In genomic region chr10:116472579-116472978, GRCm38 (mm10) we compare ENCODE assay signal across 9 mouse cellular contexts. TPM values are rescaled to one million over a fixed set of nuclear protein-coding genes. Genes with fewer than 3 reads are reported as not detected.
A peak's percentile ranks its signal among the peaks of the same experiment; 100 is the strongest.
DNase-seq lines count a peak whose midpoint lies in the region; ATAC-seq and TF ChIP-seq lines count a peak whose summit lies in the region.
"Had no signal": no experiment of that assay in that cellular context is flagged by ENCODE, and none has a peak within 500 bp of the region (broad histone marks: within the 10 kb centered on the region; RNA-seq: fewer than 3 reads in every experiment).

No protein-coding gene starts in this region.

- DNase-seq in heart, postnatal 0 days (ENCODE audit: low spot score): no peak
- DNase-seq in heart, adult 8-10 months (ENCODE audit: low spot score): no peak
- DNase-seq in hindbrain, embryonic 10.5 days (ENCODE audit: low spot score): no peak
- DNase-seq in midbrain, embryonic 11.5 days (ENCODE audit: low spot score, missing footprints): peak; percentile 91
- no peak for DNase-seq in frontal cortex, postnatal 14 days (ENCODE audit: low spot score in 2 of 2)
- DNase-seq in cerebellum, adult 18-20 months: no peak
- no peak for DNase-seq in B cell, adult 2 months

- ATAC-seq in heart, postnatal 0 days (ENCODE audit: insufficient read depth, low read depth): no peak
- ATAC-seq in midbrain, embryonic 11.5 days (ENCODE audit: low FRiP score): no peak

- H3K9me3 ChIP-seq in heart, postnatal 0 days (replicated peaks; ENCODE audit: control insufficient read depth, low read length): 0 out of 2 replicates have a peak, but pooled peaks cover 4% of the 10 kb centered on the region
- 0 out of 2 replicates have a peak, but pooled peaks cover 2% of the 10 kb centered on the region for H3K9me3 ChIP-seq in hindbrain, embryonic 10.5 days
- H3K9me3 ChIP-seq in midbrain, embryonic 11.5 days (ENCODE audit: control insufficient read depth, low read length): no peaks in the 10 kb centered on the region

- H3K27me3 ChIP-seq in heart, postnatal 0 days (ENCODE audit: control insufficient read depth, insufficient read depth, low read length): peaks cover 15% of the 10 kb centered on the region
- H3K27me3 ChIP-seq in hindbrain, embryonic 10.5 days (ENCODE audit: insufficient read depth, poor library complexity, severe bottlenecking): peaks cover 5% of the 10 kb centered on the region; the same call in 1 of the 2 replicates
- no peaks in the 10 kb centered on the region for H3K27me3 ChIP-seq in midbrain, embryonic 11.5 days (ENCODE audit: control insufficient read depth, insufficient read depth, low read length)

- no peak overlapping the region for H3K27ac ChIP-seq in heart, postnatal 0 days (ENCODE audit: low read depth)
- no peak overlapping the region for H3K27ac ChIP-seq in brown adipose tissue, adult 24 weeks (replicated peaks; ENCODE audit: low read depth, low read length)
- peak overlapping the region; percentile 93 for H3K27ac ChIP-seq in hindbrain, embryonic 10.5 days
- H3K27ac ChIP-seq in midbrain, embryonic 11.5 days (ENCODE audit: low read depth, low read length): no peak overlapping the region; the same call in 1 of the 2 replicates

- peak overlapping the region; percentile 99 for H3K4me2 ChIP-seq in heart, postnatal 0 days (ENCODE audit: low read depth, low read length)
- H3K4me2 ChIP-seq in midbrain, embryonic 11.5 days: peak overlapping the region; percentile 91

- 7% methylated on average over 5 of the region's 5 CpGs for WGBS in heart, postnatal 0 days
- 11% methylated on average over 5 of the region's 5 CpGs for WGBS in hindbrain, embryonic 10.5 days
- 12% methylated on average over 5 of the region's 5 CpGs for WGBS in midbrain, embryonic 11.5 days

- H3K9ac ChIP-seq in heart, postnatal 0 days (replicated peaks; ENCODE audit: low read depth, low read length): no peak overlapping the region
- peak overlapping the region; percentile 88 for H3K9ac ChIP-seq in midbrain, embryonic 11.5 days (ENCODE audit: low read length)

- no peaks in the 10 kb centered on the region for H3K36me3 ChIP-seq in heart, postnatal 0 days (replicated peaks; ENCODE audit: control insufficient read depth, insufficient read depth, low read length)
- no peaks in the 10 kb centered on the region; the same call in 1 of the 2 replicates for H3K36me3 ChIP-seq in hindbrain, embryonic 10.5 days
- H3K36me3 ChIP-seq in midbrain, embryonic 11.5 days (ENCODE audit: control insufficient read depth, insufficient read depth, low read length): no peaks in the 10 kb centered on the region

- H3K4me1 ChIP-seq in heart, postnatal 0 days (ENCODE audit: control insufficient read depth, insufficient read depth): no peaks in the 10 kb centered on the region; the same call in 1 of the 2 replicates
- H3K4me1 ChIP-seq in brown adipose tissue, adult 24 weeks (ENCODE audit: control insufficient read depth, insufficient read depth, insufficient read length, low read length): peaks cover 3% of the 10 kb centered on the region; the same call in 1 of the 2 replicates
- H3K4me1 ChIP-seq in hindbrain, embryonic 10.5 days (replicated peaks): peaks cover 35% of the 10 kb centered on the region
- peaks cover 7% of the 10 kb centered on the region for H3K4me1 ChIP-seq in midbrain, embryonic 11.5 days (ENCODE audit: control insufficient read depth, insufficient read depth, low read length)

- no peak for TF ChIP-seq CTCF in heart, postnatal 0 days (IDR thresholded peaks at IDR 0.05; ENCODE audit: low read depth)

- peak overlapping the region; percentile 53 for H3K4me3 ChIP-seq in heart, postnatal 0 days (ENCODE audit: low read depth, low read length)
- peak overlapping the region; percentile 42; the same call in 1 of the 2 replicates for H3K4me3 ChIP-seq in brown adipose tissue, adult 24 weeks (ENCODE audit: insufficient read depth, low read depth, low read length)
- H3K4me3 ChIP-seq in hindbrain, embryonic 10.5 days: peak overlapping the region; percentile 74
- H3K4me3 ChIP-seq in midbrain, embryonic 11.5 days (ENCODE audit: low read depth, low read length): peak overlapping the region; percentile 66

- no peak for TF ChIP-seq EP300 in heart, postnatal 0 days (IDR thresholded peaks at IDR 0.05; ENCODE audit: low read depth)

RNA-seq across cellular contexts. Expression of gene Kcnmb4, which starts 1.1 kb away (rescaled TPM):
- 6.8 and 14.5 TPM in 2 replicates for total RNA-seq in heart, postnatal 0 days (2014; rRNA removed; ENCODE audit: low replicate concordance)
- polyA plus RNA-seq in heart, postnatal 0 days (2015; fragmentation: Nextera tagmentation; extraction: Ambion mirVana): 1.00 and 1.3 TPM in 2 replicates
- total RNA-seq in heart, adult 8-10 months (2022): under 1 TPM in 3 of 4 experiments, not detected in 1; 0.19 to 0.47 (median 0.33) TPM
- polyA plus RNA-seq in brown adipose tissue, adult 24 weeks (2012; ENCODE audit: insufficient read depth, insufficient read length, missing spikeins): not detected in 2 replicates
- polyA plus RNA-seq in hindbrain, embryonic 10.5 days (2016; fragmentation: Nextera tagmentation; extraction: Ambion mirVana): 10.5 and 12.9 TPM in 2 replicates
- 9.5 and 11.2 TPM in 2 replicates for polyA plus RNA-seq in midbrain, embryonic 11.5 days (2014; fragmentation: Nextera tagmentation; extraction: Ambion mirVana)
- total RNA-seq: MEL had no signal
